In genomic region chr5:146818906-146819623, GRCm38 (mm10) we compare ENCODE assay signal across 14 mouse cellular contexts. TPM values are rescaled to one million over a fixed set of nuclear protein-coding genes. Genes with fewer than 3 reads are reported as not detected.
A peak's percentile ranks its signal among the peaks of the same experiment; 100 is the strongest.
DNase-seq lines count a peak whose midpoint lies in the region; TF ChIP-seq lines count a peak whose summit lies in the region.
"Had no signal": no experiment of that assay in that cellular context is flagged by ENCODE, and none has a peak within 500 bp of the region (broad histone marks: within the 10 kb centered on the region; RNA-seq: fewer than 3 reads in every experiment).

No protein-coding gene starts in this region.

- H3K9ac ChIP-seq in MEL (ENCODE audit: control insufficient read depth, low read depth, low read length, poor library complexity, severe bottlenecking) = peak overlapping the region; percentile 18
- H3K9ac ChIP-seq: heart, embryonic 12.5 days; hindbrain, embryonic 13.5 days; limb, embryonic 13.5 days; stomach, embryonic 15.5 days had no signal

- WGBS in hindbrain, embryonic 10.5 days = 81% methylated on average over 8 of the region's 8 CpGs

- TF ChIP-seq CTCF in MEL (IDR thresholded peaks at IDR 0.05 in 2 of 3, conservative IDR thresholded peaks at IDR 0.05 in 1 of 3; ENCODE audit: control insufficient read depth in 1 of 3, insufficient read depth in 1 of 3, low read depth in 2 of 3, low read length in 3 of 3, poor library complexity in 1 of 3, severe bottlenecking in 1 of 3) = no peak

- no peak; the same call in 1 of the 2 replicates for TF ChIP-seq RAD21 in MEL (IDR thresholded peaks at IDR 0.05; ENCODE audit: low read depth, low read length)

- no peaks in the 10 kb centered on the region for H3K79me2 ChIP-seq in MEL (ENCODE audit: control insufficient read depth, insufficient read depth, low read length, poor library complexity)

- H3K4me3 ChIP-seq in MEL (ENCODE audit: control insufficient read depth in 1 of 2, insufficient read depth in 1 of 2, low read depth in 2 of 2, low read length in 2 of 2) = peak overlapping the region; percentile 5 to 7; a peak in 2 of 4 replicates
- H3K4me3 ChIP-seq in hindbrain, embryonic 10.5 days = no peak overlapping the region
- H3K4me3 ChIP-seq: erythroblast, embryonic 14.5 days; heart, embryonic 12.5 days; hindbrain, embryonic 13.5 days; limb, embryonic 13.5 days; myocyte; stomach, embryonic 15.5 days had no signal

- peak overlapping the region; percentile 71 for H3K27ac ChIP-seq in MEL (ENCODE audit: control insufficient read depth, low read depth, low read length)
- no peak overlapping the region for H3K27ac ChIP-seq in hindbrain, embryonic 10.5 days
- H3K27ac ChIP-seq: hindbrain, embryonic 13.5 days; limb, embryonic 13.5 days; stomach, embryonic 15.5 days had no signal

- H3K36me3 ChIP-seq in MEL (ENCODE audit: control insufficient read depth in 1 of 2, insufficient read depth in 2 of 2, low read length in 2 of 2) = peaks cover 0 to 11% of the 10 kb centered on the region in 2 experiments; a peak in 2 of 4 replicates
- no peaks in the 10 kb centered on the region for H3K36me3 ChIP-seq in hindbrain, embryonic 10.5 days
- H3K36me3 ChIP-seq: heart, embryonic 12.5 days; hindbrain, embryonic 13.5 days; limb, embryonic 13.5 days; stomach, embryonic 15.5 days had no signal

- H3K27me3 ChIP-seq in MEL (ENCODE audit: control insufficient read depth in 1 of 2, insufficient read depth in 2 of 2, low read length in 2 of 2) = no peaks in the 10 kb centered on the region
- 0 out of 2 replicates have a peak, but pooled peaks cover 3% of the 10 kb centered on the region for H3K27me3 ChIP-seq in hindbrain, embryonic 10.5 days (ENCODE audit: insufficient read depth, poor library complexity, severe bottlenecking)
- H3K27me3 ChIP-seq: heart, embryonic 12.5 days; hindbrain, embryonic 13.5 days; limb, embryonic 13.5 days; stomach, embryonic 15.5 days had no signal

- intact Hi-C loops in left cerebral cortex, postnatal 4 days (cut with DNase I) = no loop called here

- 0 out of 4 replicates have a peak, but pooled peaks of 1 of the 2 experiments have one; percentile 39 for TF ChIP-seq POLR2A in MEL (IDR thresholded peaks at IDR 0.05; ENCODE audit: control insufficient read depth in 1 of 2, insufficient read depth in 1 of 2, low read depth in 1 of 2, low read length in 2 of 2, poor library complexity in 1 of 2)

- peak; percentile 85 to 88 for TF ChIP-seq EP300 in MEL (IDR thresholded peaks at IDR 0.05; ENCODE audit: low read depth in 1 of 2, low read length in 2 of 2)

- no peaks in the 10 kb centered on the region for H3K9me3 ChIP-seq in MEL (replicated peaks; ENCODE audit: insufficient read depth, low read length)
- H3K9me3 ChIP-seq in hindbrain, embryonic 10.5 days = no peaks in the 10 kb centered on the region
- H3K9me3 ChIP-seq: hindbrain, embryonic 13.5 days; limb, embryonic 13.5 days; stomach, embryonic 15.5 days had no signal

- peaks cover 5 to 16% of the 10 kb centered on the region in 2 experiments for H3K4me1 ChIP-seq in MEL (ENCODE audit: control insufficient read depth in 1 of 2, insufficient read depth in 2 of 2, low read length in 2 of 2)
- no peaks in the 10 kb centered on the region for H3K4me1 ChIP-seq in hindbrain, embryonic 10.5 days (replicated peaks)
- H3K4me1 ChIP-seq: heart, embryonic 12.5 days; hindbrain, embryonic 13.5 days; limb, embryonic 13.5 days; stomach, embryonic 15.5 days had no signal

- DNase-seq in left cerebral cortex, postnatal 4 days = peak; percentile 32
- DNase-seq in left cerebral cortex, adult 9 months (ENCODE audit: low spot score in 2 of 2) = no peak
- peak; percentile 98 for DNase-seq in MEL (ENCODE audit: low read depth, low spot score)
- DNase-seq in adrenal gland, postnatal 14 days = peak; percentile 70
- peak; percentile 32 to 60 for DNase-seq in kidney, postnatal 25 days
- no peak for DNase-seq in frontal cortex, postnatal 10 days (ENCODE audit: low spot score in 2 of 2)
- no peak for DNase-seq in hindbrain, embryonic 10.5 days (ENCODE audit: low spot score)
- DNase-seq: lung, postnatal 36 days had no signal

TF ChIP-seq in MEL, 35 proteins besides CTCF, POLR2A, EP300 and RAD21:
- no peak for TF ChIP-seq ZMIZ1 (IDR thresholded peaks at IDR 0.05; ENCODE audit: low read depth, low read length)
- no peak for TF ChIP-seq USF2 (IDR thresholded peaks at IDR 0.05; ENCODE audit: borderline replicate concordance in 1 of 2, insufficient read depth in 1 of 2, low read depth in 1 of 2, low read length in 2 of 2)
- TF ChIP-seq NELFE (IDR thresholded peaks at IDR 0.05; ENCODE audit: low read depth, low read length) = no peak
- peak; percentile 76 for TF ChIP-seq MXI1 (IDR thresholded peaks at IDR 0.05; ENCODE audit: low read depth, low read length)
- TF ChIP-seq SMC3 (IDR thresholded peaks at IDR 0.05; ENCODE audit: low read depth, low read length) = 0 out of 2 replicates have a peak, but pooled peaks have one; percentile 12
- peak; percentile 24; the same call in 1 of the 2 replicates for TF ChIP-seq MAFK (IDR thresholded peaks at IDR 0.05; ENCODE audit: borderline replicate concordance, low read depth, low read length)
- TF ChIP-seq GATA1 (IDR thresholded peaks at IDR 0.05; ENCODE audit: low read depth, low read length) = peak; percentile 95
- TF ChIP-seq UBTF (IDR thresholded peaks at IDR 0.05; ENCODE audit: borderline replicate concordance, insufficient read depth, low read depth, low read length) = no peak
- TF ChIP-seq CHD2 (IDR thresholded peaks at IDR 0.05; ENCODE audit: low read length) = peak; percentile 88
- TF ChIP-seq JUND (IDR thresholded peaks at IDR 0.05; ENCODE audit: low read depth, low read length) = no peak; the same call in 1 of the 2 replicates
- TF ChIP-seq ZNF384 (IDR thresholded peaks at IDR 0.05; ENCODE audit: low read depth, low read length) = no peak
- TF ChIP-seq TCF12 (IDR thresholded peaks at IDR 0.05; ENCODE audit: low read depth, low read length) = peak; percentile 72
- peak; percentile 95 for TF ChIP-seq MAZ (IDR thresholded peaks at IDR 0.05; ENCODE audit: low read depth, low read length)
- TF ChIP-seq BHLHE40 (IDR thresholded peaks at IDR 0.05; ENCODE audit: borderline replicate concordance, low read depth, low read length) = peak; percentile 81
- TF ChIP-seq ETS1 (IDR thresholded peaks at IDR 0.05; ENCODE audit: low read depth, low read length) = peak; percentile 97
- TF ChIP-seq HCFC1 (IDR thresholded peaks at IDR 0.05; ENCODE audit: low read depth, low read length) = peak; percentile 66; the same call in 1 of the 2 replicates
- TF ChIP-seq ZKSCAN1 (IDR thresholded peaks at IDR 0.05; ENCODE audit: low read depth, low read length) = no peak
- peak; percentile 65 for TF ChIP-seq TBP (IDR thresholded peaks at IDR 0.05; ENCODE audit: low read depth, low read length)
- 0 out of 2 replicates have a peak, but pooled peaks have one; percentile 41 for TF ChIP-seq ELF1 (IDR thresholded peaks at IDR 0.05; ENCODE audit: low read depth, low read length)
- TF ChIP-seq MEF2A (IDR thresholded peaks at IDR 0.05; ENCODE audit: extremely low read depth, insufficient replicate concordance, low read depth, low read length, poor library complexity, severe bottlenecking) = peak; percentile 81; the same call in 1 of the 2 replicates
- no peak for TF ChIP-seq ZC3H11A (IDR thresholded peaks at IDR 0.05; ENCODE audit: low read depth, low read length)
- peak; percentile 72 for TF ChIP-seq MYC (IDR thresholded peaks at IDR 0.05; ENCODE audit: low read depth, low read length)
- TF ChIP-seq SIN3A (IDR thresholded peaks at IDR 0.05; ENCODE audit: low read length) = peak; percentile 88
- TF ChIP-seq RCOR1 (IDR thresholded peaks at IDR 0.05; ENCODE audit: low read depth, low read length) = peak; percentile 98

RNA-seq across cellular contexts. Expression of gene Rpl21, which starts 13.6 kb away (rescaled TPM):
- 100 to 1,000 TPM; 211 to 238 TPM for total RNA-seq in left cerebral cortex, postnatal 4 days (2021)
- 468 and 508 TPM in 2 replicates for total RNA-seq in MEL (2012; rRNA removed)
- 10 to 100 TPM in 1 of 2 experiments, not detected in 1; 70.7 TPM for polyA plus RNA-seq in MEL (2012; ENCODE audit: insufficient read depth in 1 of 2, insufficient read length in 2 of 2, low read depth in 1 of 2, low replicate concordance in 2 of 2, missing spikeins in 1 of 2)
- total RNA-seq in adrenal gland, postnatal 14 days (2021) = 347 and 433 TPM in 2 replicates
- 464 and 510 TPM in 2 replicates for polyA plus RNA-seq in hindbrain, embryonic 10.5 days (2016; fragmentation: Nextera tagmentation; extraction: Ambion mirVana)

RNA-seq across cellular contexts. Expression of gene Usp12, which starts 24.3 kb away (rescaled TPM):
- 10 to 100 TPM; 49.0 to 53.9 TPM for total RNA-seq in left cerebral cortex, postnatal 4 days (2021)
- 22.0 and 24.5 TPM in 2 replicates for total RNA-seq in MEL (2012; rRNA removed)
- 10 to 100 TPM in 1 of 2 experiments, not detected in 1; 24.5 TPM for polyA plus RNA-seq in MEL (2012; ENCODE audit: insufficient read depth in 1 of 2, insufficient read length in 2 of 2, low read depth in 1 of 2, low replicate concordance in 2 of 2, missing spikeins in 1 of 2)
- total RNA-seq in adrenal gland, postnatal 14 days (2021) = 26.3 and 33.8 TPM in 2 replicates
- polyA plus RNA-seq in hindbrain, embryonic 10.5 days (2016; fragmentation: Nextera tagmentation; extraction: Ambion mirVana) = 13.1 and 15.4 TPM in 2 replicates

RNA-seq across cellular contexts. Expression of gene Rasl11a, which starts 25.8 kb away (rescaled TPM):
- total RNA-seq in left cerebral cortex, postnatal 4 days (2021) = 10 to 100 TPM; 10.0 to 10.6 TPM
- total RNA-seq in MEL (2012; rRNA removed) = 1.1 and 1.7 TPM in 2 replicates
- polyA plus RNA-seq in MEL (2012; ENCODE audit: insufficient read depth in 1 of 2, insufficient read length in 2 of 2, low read depth in 1 of 2, low replicate concordance in 2 of 2, missing spikeins in 1 of 2) = 1 to 10 TPM in 1 of 2 experiments, not detected in 1; 2.3 TPM
- 8.4 and 8.7 TPM in 2 replicates for total RNA-seq in adrenal gland, postnatal 14 days (2021)
- polyA plus RNA-seq in hindbrain, embryonic 10.5 days (2016; fragmentation: Nextera tagmentation; extraction: Ambion mirVana) = 21.9 and 33.7 TPM in 2 replicates

Comparison
In these comparisons a context has a peak if more than half of its experiments do, and no peak if none do; other contexts are left out.
1. DNase-seq: peak in left cerebral cortex, postnatal 4 days (single experiment), MEL (single experiment), adrenal gland, postnatal 14 days (single experiment) and kidney, postnatal 25 days (2 of 2); none in left cerebral cortex, adult 9 months (0 of 2), frontal cortex, postnatal 10 days (0 of 2) and hindbrain, embryonic 10.5 days (single experiment).